Mouse (Mus musculus): ENCODE data around the gene Rnf180.

GRCm38 (mm10) chr13:105290021-105290420 is 4.6 kb downstream of the Rnf180 start:
- TF ChIP-seq CTCF (IDR thresholded peaks at IDR 0.05; ENCODE audit: extremely low read depth, insufficient read depth, low read length) (no peak), POLR2A (IDR thresholded peaks at IDR 0.05; ENCODE audit: extremely low read depth, insufficient read depth, low read length) (no peak)

Measured in cortical plate, adult 2 months (tissue).